ENCODE assay signal across 22 mouse cellular contexts in the genomic region with DNA sequence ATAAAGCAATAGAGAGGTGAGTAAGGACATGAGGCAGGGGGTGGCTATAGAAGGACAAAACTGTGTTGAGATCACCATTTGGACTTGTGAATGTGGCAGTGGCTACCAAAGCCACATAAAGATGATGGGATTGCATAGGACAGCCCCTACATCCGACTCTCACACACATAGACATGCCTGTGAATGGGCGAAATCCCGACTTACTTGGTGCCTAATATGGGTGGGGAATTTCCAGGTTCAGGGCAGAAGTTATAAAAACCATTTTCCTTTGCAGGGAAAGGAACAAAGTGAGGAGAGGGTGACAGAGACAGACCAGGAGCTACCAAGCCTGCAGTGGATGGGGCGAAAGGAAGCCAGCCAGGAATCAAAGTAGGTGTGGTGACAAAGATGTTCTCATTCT. TPM values are rescaled to one million over a fixed set of nuclear protein-coding genes. Genes with fewer than 3 reads are reported as not detected.
DNase-seq lines count a peak whose midpoint lies in the region.
"Had no signal": no experiment of that assay in that cellular context is flagged by ENCODE, and none has a peak within 500 bp of the region (broad histone marks: within the 10 kb centered on the region; RNA-seq: fewer than 3 reads in every experiment).

No protein-coding gene starts in this region.

- H3K4me3 ChIP-seq in heart, embryonic 10.5 days = no peak overlapping the region

- no peaks in the 10 kb centered on the region for H3K36me3 ChIP-seq in heart, embryonic 10.5 days
- H3K36me3 ChIP-seq: G1E had no signal

- intact Hi-C loops in heart, postnatal 10 days (cut with DNase I) = no loop called here
- intact Hi-C loops in heart, postnatal 36 days (cut with DNase I) = no loop called here

- WGBS in heart, embryonic 10.5 days = 87% methylated on average over 4 of the region's 4 CpGs

- no peaks in the 10 kb centered on the region for H3K9me3 ChIP-seq in heart, embryonic 10.5 days

- no peak overlapping the region for H3K27ac ChIP-seq in heart, embryonic 10.5 days

- no peaks in the 10 kb centered on the region for H3K4me1 ChIP-seq in heart, embryonic 10.5 days

- DNase-seq in heart, adult 11 months = peak; percentile 74
- DNase-seq in heart, postnatal 10 days = no peak
- peak; percentile 66 for DNase-seq in heart, embryonic 10.5 days (ENCODE audit: low spot score)
- no peak for DNase-seq in heart, postnatal 36 days
- DNase-seq: adrenal gland, adult 2 months; adrenal gland, adult 8-10 months; adrenal gland, postnatal 10 days; adrenal gland, postnatal 14 days; adrenal gland, postnatal 25 days; adrenal gland, postnatal 36 days; B cell, adult 2 months; cerebellum, adult 11 months; cerebellum, adult 11-12 months; cerebellum, adult 18-20 months had no signal

- H3K27me3 ChIP-seq in heart, embryonic 10.5 days (ENCODE audit: insufficient read depth, poor library complexity, severe bottlenecking) = peaks cover 7% of the 10 kb centered on the region
- H3K27me3 ChIP-seq: CH12.LX, Patski had no signal

RNA-seq across cellular contexts. Expression of gene Tdrd6, which starts 7.0 kb away (rescaled TPM):
- under 1 TPM in 1 of 2 experiments, not detected in 1; 0.05 TPM for total RNA-seq in heart, postnatal 10 days (2021)
- polyA plus RNA-seq in heart, embryonic 10.5 days (2016; fragmentation: Nextera tagmentation; extraction: Ambion mirVana) = 0.04 TPM in 1 of 2 replicates, not detected in the other
- total RNA-seq in heart, postnatal 36 days (2021) = not detected
- total RNA-seq: adrenal gland, adult 18-20 months; adrenal gland, adult 2 months; adrenal gland, adult 8-10 months; adrenal gland, postnatal 10 days; adrenal gland, postnatal 14 days; adrenal gland, postnatal 25 days; adrenal gland, postnatal 36 days; CH12.LX; MEL had no signal
- polyA plus RNA-seq: activated CD4-positive, CD25-positive, alpha-beta regulatory T cell, adult 4 months; adrenal gland, adult 2 months; C2C12; CD4-positive, CD25-positive, alpha-beta regulatory T cell, adult 4 months; G1E had no signal

RNA-seq across cellular contexts. Expression of gene Slc25a27, which starts 29.9 kb away (rescaled TPM):
- total RNA-seq in heart, postnatal 10 days (2021) = 1 to 10 TPM; 2.8 to 3.1 TPM
- 12.5 and 19.9 TPM in 2 replicates for polyA plus RNA-seq in heart, embryonic 10.5 days (2016; fragmentation: Nextera tagmentation; extraction: Ambion mirVana)
- total RNA-seq in heart, postnatal 36 days (2021) = 1 to 10 TPM; 3.0 to 3.4 TPM
- total RNA-seq: MEL had no signal
- polyA plus RNA-seq: G1E had no signal

RNA-seq across cellular contexts. Expression of gene Cyp39a1, which starts 30.1 kb away (rescaled TPM):
- total RNA-seq in heart, postnatal 10 days (2021) = 10 to 100 TPM in 1 of 2 experiments, 1 to 10 TPM in 1; 8.0 to 10.7 TPM
- 14.7 and 20.2 TPM in 2 replicates for polyA plus RNA-seq in heart, embryonic 10.5 days (2016; fragmentation: Nextera tagmentation; extraction: Ambion mirVana)
- 1 to 10 TPM; 6.7 TPM for total RNA-seq in heart, postnatal 36 days (2021)
- total RNA-seq: G1E, MEL had no signal
- polyA plus RNA-seq: G1E had no signal

Comparison
In these comparisons a context has a peak if more than half of its experiments do, and no peak if none do; other contexts are left out.
1. DNase-seq: peak in heart, adult 11 months (single experiment) and heart, embryonic 10.5 days (single experiment); none in heart, postnatal 10 days (0 of 2) and heart, postnatal 36 days (0 of 2).